Mouse (Mus musculus) myocyte (in vitro differentiated cells): ENCODE data around the gene Large1. TPM values are rescaled to one million over a fixed set of nuclear protein-coding genes. Genes with fewer than 3 reads are reported as not detected.

Experiments used
- H3K27me3 ChIP-seq: one replicate; pipeline ENCODE4 v1.6.1; 2011; ENCODE audit not compliant: control insufficient read depth, insufficient read depth, insufficient read length
- H3K36me3 ChIP-seq: one replicate; pipeline ENCODE4 v1.6.1; 2011; ENCODE audit not compliant: control insufficient read depth, insufficient read depth
- H3K4me2 ChIP-seq: one replicate; pipeline ENCODE4 v1.6.1; 2011; ENCODE audit warnings: low read depth, control low read depth
- H3K4me3 ChIP-seq: one replicate; pipeline ENCODE4 v1.5.1; 2011; ENCODE audit warnings: mild to moderate bottlenecking, control low read depth, moderate library complexity
- H3K79me2 ChIP-seq: one replicate; pipeline ENCODE4 v1.6.1; 2011; ENCODE audit not compliant: control insufficient read depth, insufficient read depth
- H3ac ChIP-seq: one replicate; pipeline ENCODE4 v1.6.1; 2011; ENCODE audit not compliant: control insufficient read depth, insufficient read length
- CEBPB ChIP-seq: IDR thresholded peaks from 2 replicates; pipeline ENCODE4 v1.6.1; 2011; ENCODE audit warnings: mild to moderate bottlenecking, moderate library complexity; ENCODE audit not compliant: poor library complexity, insufficient read depth, severe bottlenecking
- E2F4 ChIP-seq: IDR thresholded peaks from one replicate; pipeline ENCODE4 v1.6.1; 2011; ENCODE audit warnings: mild to moderate bottlenecking, control low read depth, moderate library complexity; ENCODE audit not compliant: insufficient read depth
- MAX ChIP-seq: IDR thresholded peaks from one replicate; pipeline ENCODE4 v1.6.1; 2011; ENCODE audit warnings: low read depth, mild to moderate bottlenecking, control low read depth
- MYOD1 ChIP-seq, 3 experiments: IDR thresholded peaks; one replicate each; pipeline ENCODE4 v1.6.1; 2011; ENCODE audit warnings: control low read depth in 2 of 3, low read depth in 2 of 3, mild to moderate bottlenecking in 2 of 3, moderate library complexity in 1 of 3; ENCODE audit not compliant: insufficient read length in 2 of 3, control insufficient read depth in 1 of 3
- MYOG ChIP-seq, 3 experiments: IDR thresholded peaks; one replicate each; pipeline ENCODE4 v1.6.1; 2011; ENCODE audit warnings: control low read depth in 2 of 3, low read depth in 2 of 3, mild to moderate bottlenecking in 2 of 3; ENCODE audit not compliant: insufficient read length in 2 of 3, control insufficient read depth in 1 of 3, insufficient read depth in 1 of 3
- POLR2A ChIP-seq: IDR thresholded peaks from one replicate; pipeline ENCODE4 v1.6.1; 2011; ENCODE audit warnings: low read depth, mild to moderate bottlenecking, control low read depth, moderate library complexity; ENCODE audit not compliant: insufficient read length
- POLR2AphosphoS2 ChIP-seq: IDR thresholded peaks from one replicate; pipeline ENCODE4 v1.6.1; 2011; ENCODE audit warnings: low read depth, control low read depth; ENCODE audit not compliant: insufficient read length
- REST ChIP-seq: IDR thresholded peaks from one replicate; pipeline ENCODE4 v1.6.1; 2011; ENCODE audit warnings: mild to moderate bottlenecking, control low read depth, moderate library complexity; ENCODE audit not compliant: insufficient read depth, insufficient read length
- SRF ChIP-seq: IDR thresholded peaks from one replicate; pipeline ENCODE4 v1.6.1; 2011; ENCODE audit warnings: low read depth; ENCODE audit not compliant: control insufficient read depth, insufficient read length
- TCF12 ChIP-seq: IDR thresholded peaks from one replicate; pipeline ENCODE4 v1.6.1; 2011; ENCODE audit warnings: mild to moderate bottlenecking, control low read depth; ENCODE audit not compliant: poor library complexity, insufficient read depth, severe bottlenecking
- TCF3 ChIP-seq: IDR thresholded peaks from one replicate; pipeline ENCODE4 v1.6.1; 2011; ENCODE audit warnings: low read depth, control low read depth; ENCODE audit not compliant: insufficient read length
- USF1 ChIP-seq: IDR thresholded peaks from one replicate; pipeline ENCODE4 v1.6.1; 2011; ENCODE audit warnings: low read depth, mild to moderate bottlenecking, control low read depth, moderate library complexity
- polyA plus RNA-seq: library from polyadenylated mRNA; unstranded; fragments of >200 nt; fragmentation: generic; extraction: Trizol; gene quantifications from one replicate; pipeline ENCODE4 v1.2.1, GENCODE M21; 2012; ENCODE audit warnings: missing spikeins

Gene Large1
- polyA plus RNA-seq, 1 experiment, result 23.2 TPM

GRCm38 (mm10) chr8:73197714-73198113 is 155.6 kb downstream of the Large1 start:
- Histone ChIP-seq H3K79me2 (peaks cover 22% of the 10 kb centered on the region), H3ac (no peak overlapping the region), H3K36me3 (no peaks in the 10 kb centered on the region), H3K4me2 (no peak overlapping the region), H3K27me3 (no peaks in the 10 kb centered on the region), H3K4me3 (no peak overlapping the region)
- TF ChIP-seq CEBPB (peak; percentile 66; the same call in 1 of the 2 replicates), TCF3 (no peak)

GRCm38 (mm10) chr8:73188684-73189083 is 164.7 kb downstream of the Large1 start:
- Histone ChIP-seq H3K27me3 (no peaks in the 10 kb centered on the region), H3ac (no peak overlapping the region), H3K36me3 (no peaks in the 10 kb centered on the region), H3K4me2 (no peak overlapping the region), H3K4me3 (no peak overlapping the region), H3K79me2 (peaks cover 6% of the 10 kb centered on the region)
- TF ChIP-seq SRF, result no peak
- TF ChIP-seq POLR2A, result no peak
- no peak for TF ChIP-seq MYOD1 (IDR thresholded peaks at IDR 0.05; ENCODE audit: control insufficient read depth in 1 of 3, insufficient read length in 2 of 3, low read depth in 2 of 3)
- TF ChIP-seq REST, result no peak
- TF ChIP-seq POLR2AphosphoS2, result no peak
- no peak for TF ChIP-seq E2F4
- TF ChIP-seq USF1, result no peak
- TF ChIP-seq TCF12, result no peak
- no peak for TF ChIP-seq TCF3
- TF ChIP-seq CEBPB, result no peak
- TF ChIP-seq MYOG (IDR thresholded peaks at IDR 0.05; ENCODE audit: control insufficient read depth in 1 of 3, insufficient read depth in 1 of 3, insufficient read length in 2 of 3, low read depth in 2 of 3), result no peak
- TF ChIP-seq MAX, result no peak

- Histone ChIP-seq H3K4me3 (no peak overlapping the region), H3K4me2 (no peak overlapping the region), H3K27me3 (no peaks in the 10 kb centered on the region), H3ac (no peak overlapping the region), H3K79me2 (peaks cover 6% of the 10 kb centered on the region), H3K36me3 (peaks cover 3% of the 10 kb centered on the region)
- TF ChIP-seq E2F4 (no peak), TCF12 (no peak)
Observed at GRCm38 (mm10) chr8:73187381-73187780, 166.0 kb downstream of the Large1 start.

- TF ChIP-seq TCF3 (no peak), TCF12 (no peak), E2F4 (no peak), CEBPB (no peak), MAX (no peak), USF1 (no peak), REST (no peak), MYOD1 (IDR thresholded peaks at IDR 0.05; ENCODE audit: control insufficient read depth in 1 of 3, insufficient read length in 2 of 3, low read depth in 2 of 3) (no peak), POLR2A (no peak), POLR2AphosphoS2 (no peak), MYOG (IDR thresholded peaks at IDR 0.05; ENCODE audit: control insufficient read depth in 1 of 3, insufficient read depth in 1 of 3, insufficient read length in 2 of 3, low read depth in 2 of 3) (no peak), SRF (no peak)
- H3K27me3 ChIP-seq, result no peaks in the 10 kb centered on the region
- H3K4me2 ChIP-seq, result peak overlapping the region; percentile 2
- H3K4me3 ChIP-seq, result no peak overlapping the region
- H3K36me3 ChIP-seq, result peaks cover 3% of the 10 kb centered on the region
- no peak overlapping the region for H3ac ChIP-seq
- H3K79me2 ChIP-seq, result no peaks in the 10 kb centered on the region
Observed at GRCm38 (mm10) chr8:73178434-73178833, 174.9 kb downstream of the Large1 start.

- H3K79me2 ChIP-seq, result no peaks in the 10 kb centered on the region
- no peak overlapping the region for H3K4me2 ChIP-seq
- H3K27me3 ChIP-seq, result no peaks in the 10 kb centered on the region
- H3ac ChIP-seq, result no peak overlapping the region
- H3K4me3 ChIP-seq, result no peak overlapping the region
- H3K36me3 ChIP-seq, result no peaks in the 10 kb centered on the region
- no peak for TF ChIP-seq USF1
- TF ChIP-seq MYOG (IDR thresholded peaks at IDR 0.05; ENCODE audit: control insufficient read depth in 1 of 3, insufficient read depth in 1 of 3, insufficient read length in 2 of 3, low read depth in 2 of 3), result no peak
- no peak for TF ChIP-seq TCF3
- no peak for TF ChIP-seq MAX
- no peak for TF ChIP-seq MYOD1 (IDR thresholded peaks at IDR 0.05; ENCODE audit: control insufficient read depth in 1 of 3, insufficient read length in 2 of 3, low read depth in 2 of 3)
- no peak for TF ChIP-seq TCF12
- TF ChIP-seq POLR2A, result no peak
- no peak for TF ChIP-seq REST
- TF ChIP-seq SRF, result no peak
- TF ChIP-seq CEBPB, result no peak
- TF ChIP-seq POLR2AphosphoS2, result no peak
Observed at GRCm38 (mm10) chr8:73172661-73173060, 180.7 kb downstream of the Large1 start.

GRCm38 (mm10) chr8:73161994-73162393 is 191.3 kb downstream of the Large1 start:
- H3K79me2 ChIP-seq, result no peaks in the 10 kb centered on the region
- TF ChIP-seq SRF (no peak), MYOD1 (IDR thresholded peaks at IDR 0.05; ENCODE audit: control insufficient read depth in 1 of 3, insufficient read length in 2 of 3, low read depth in 2 of 3) (no peak), E2F4 (no peak), TCF12 (no peak), POLR2AphosphoS2 (no peak), CEBPB (no peak), REST (no peak), MAX (no peak), USF1 (no peak), TCF3 (no peak), MYOG (IDR thresholded peaks at IDR 0.05; ENCODE audit: control insufficient read depth in 1 of 3, insufficient read depth in 1 of 3, insufficient read length in 2 of 3, low read depth in 2 of 3) (no peak), POLR2A (no peak)
- no peaks in the 10 kb centered on the region for H3K36me3 ChIP-seq
- H3K4me2 ChIP-seq, result no peak overlapping the region
- no peak overlapping the region for H3K4me3 ChIP-seq
- no peak overlapping the region for H3ac ChIP-seq
- no peaks in the 10 kb centered on the region for H3K27me3 ChIP-seq
